Mouse (Mus musculus): ENCODE results near the gene Smg5.
A peak's percentile ranks its signal among the peaks of the same experiment; 100 is the strongest.

Gene Smg5

DNA sequence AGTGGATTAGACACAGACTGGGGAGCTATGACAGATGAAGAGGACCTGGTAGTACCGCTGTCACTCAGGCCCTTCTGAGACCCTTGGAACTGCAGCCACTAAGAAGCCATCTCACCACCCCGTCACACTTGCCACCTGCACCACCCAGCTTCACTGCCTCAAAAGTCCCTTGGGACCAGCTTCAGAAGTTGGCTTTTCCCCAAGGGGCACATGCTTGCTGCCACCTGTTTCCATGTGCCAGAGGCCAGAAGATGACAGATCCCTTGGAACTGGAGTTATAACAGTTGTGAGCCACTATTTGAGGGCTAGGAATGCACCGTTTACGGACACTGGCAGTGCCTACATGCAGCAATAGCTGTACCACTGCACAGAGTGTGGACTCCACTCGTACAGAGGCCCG is 59.2 kb downstream of the Smg5 start:
- DNase-seq (ENCODE audit: low spot score in 2 of 2), result peak in 1 of 2 experiments; percentile 31

- DNase-seq (ENCODE audit: low spot score in 2 of 2), result no peak
Observed at GRCm38 (mm10) chr3:88395742-88396141, 59.7 kb downstream of the Smg5 start.

DNA sequence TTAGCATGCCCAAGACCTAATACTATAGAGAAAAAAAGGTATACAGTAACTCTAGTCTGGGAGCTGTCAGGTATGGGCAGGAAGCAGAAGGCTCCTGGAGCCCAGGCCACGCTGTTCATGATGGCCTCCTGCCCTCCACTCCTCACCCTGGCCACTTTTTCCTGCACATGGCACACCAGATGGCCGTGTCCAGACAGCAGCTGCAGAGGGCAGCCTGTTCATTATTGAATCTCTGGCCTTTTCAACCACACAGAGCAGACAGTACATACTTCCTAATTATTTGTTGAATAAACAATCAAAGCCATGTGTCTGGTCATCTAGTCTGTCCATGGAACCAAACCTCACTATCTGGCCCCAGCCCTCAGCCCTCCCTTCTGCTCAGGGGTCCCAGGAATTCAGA is 62.6 kb downstream of the Smg5 start:
- DNase-seq (ENCODE audit: low spot score in 2 of 2), result no peak

DNA sequence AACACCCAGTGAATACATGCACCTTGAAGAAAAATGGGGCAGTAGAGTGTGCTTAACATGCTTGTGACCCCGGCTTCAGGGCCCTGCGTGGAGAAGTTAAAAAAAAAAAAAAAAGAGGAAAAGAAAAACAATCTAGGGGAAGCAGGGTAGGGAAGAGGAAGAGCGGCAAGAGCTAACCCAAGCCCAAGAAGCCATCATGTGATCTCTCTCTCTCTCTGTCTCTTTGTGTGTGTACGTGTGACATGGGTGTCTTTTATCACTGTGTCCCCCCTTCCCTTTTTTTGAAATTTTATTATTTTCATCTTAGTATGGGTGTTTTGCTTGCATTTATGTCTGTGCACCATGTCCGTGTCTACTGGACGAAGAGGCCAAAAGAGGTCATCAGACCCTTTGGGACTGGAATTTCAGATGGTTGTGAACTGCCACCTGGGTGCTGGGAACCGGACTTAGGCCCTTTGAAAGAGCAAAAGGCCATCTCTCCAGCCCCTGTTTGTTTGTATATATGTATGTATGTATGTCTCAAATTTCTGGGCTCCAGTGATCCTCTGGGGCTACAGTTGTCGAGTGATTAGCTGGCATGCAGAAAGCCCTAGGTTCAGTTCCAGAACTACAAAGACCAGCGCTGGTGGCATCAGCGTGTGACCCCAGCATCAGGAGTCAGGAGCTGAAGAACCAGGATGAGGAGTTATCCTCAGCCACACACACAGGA is 67.6 kb downstream of the Smg5 start:
- no peak for DNase-seq (ENCODE audit: low spot score in 2 of 2)

GRCm38 (mm10) chr3:88407090-88407489 is 71.0 kb downstream of the Smg5 start:
- DNase-seq (ENCODE audit: low spot score in 2 of 2), result peak in 1 of 2 experiments; percentile 62

DNA sequence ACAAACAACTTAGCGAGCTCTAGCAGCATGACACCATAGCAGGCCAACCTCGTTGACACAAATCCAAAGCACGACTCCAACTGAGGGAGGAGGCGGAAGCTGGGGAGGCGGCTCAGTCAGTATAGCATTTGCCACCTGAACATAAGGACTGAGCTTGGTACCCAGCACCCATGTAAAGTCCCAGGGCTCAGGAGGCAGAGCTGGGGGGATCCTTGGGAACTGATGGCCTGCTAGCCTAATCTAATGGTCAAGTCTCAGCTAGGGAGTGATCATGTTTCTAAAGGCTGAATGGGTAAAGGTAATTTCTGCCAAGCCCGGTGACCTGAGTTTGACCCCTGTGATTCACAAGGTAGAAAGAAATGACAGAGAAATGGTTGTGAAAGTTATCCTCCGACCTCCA is 71.5 kb downstream of the Smg5 start:
- no peak for DNase-seq (ENCODE audit: low spot score in 2 of 2)

DNA sequence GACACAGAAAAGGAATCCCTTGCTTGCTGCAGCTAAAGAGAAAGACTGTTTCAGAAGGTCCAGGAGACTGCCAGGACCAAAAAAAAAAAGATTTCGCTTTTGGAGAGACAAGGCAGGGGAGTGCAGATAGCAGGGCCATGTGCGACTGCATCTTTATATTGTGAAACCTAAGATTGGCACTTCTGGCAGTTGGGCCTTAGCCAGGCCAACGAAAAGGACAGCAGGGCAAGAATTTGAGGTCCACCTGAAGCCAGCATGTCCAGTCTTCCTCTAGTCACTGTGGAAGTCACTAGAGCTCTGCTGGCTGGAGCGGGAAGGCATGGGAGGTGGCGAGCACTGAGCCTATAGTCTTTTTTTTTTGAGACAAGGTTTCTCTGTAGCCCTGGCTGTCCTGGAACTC is 72.9 kb downstream of the Smg5 start:
- DNase-seq (ENCODE audit: low spot score in 2 of 2), result no peak

- DNase-seq (ENCODE audit: low spot score in 2 of 2), result peak; percentile 85 to 88
Observed at GRCm38 (mm10) chr3:88409741-88410644, 73.9 kb downstream of the Smg5 start, which contains the start of gene Pmf1. TSS of gene Pmf1 (minus strand) at chr3:88410331.

GRCm38 (mm10) chr3:88410645-88411031 is 74.6 kb downstream of the Smg5 start:
- no peak for DNase-seq (ENCODE audit: low spot score in 2 of 2)

GRCm38 (mm10) chr3:88411681-88412080 is 75.6 kb downstream of the Smg5 start:
- peak in 1 of 2 experiments; percentile 41 for DNase-seq (ENCODE audit: low spot score in 2 of 2)

All from spleen, postnatal 14 days (tissue).